Mouse (Mus musculus): ENCODE data around the gene Gse1. TPM values are rescaled to one million over a fixed set of nuclear protein-coding genes. Genes with fewer than 3 reads are reported as not detected.

The Gse1 gene
- total and polyA plus RNA-seq, 3 experiments: 23.6 to 128 (median 66.9) TPM

DNA sequence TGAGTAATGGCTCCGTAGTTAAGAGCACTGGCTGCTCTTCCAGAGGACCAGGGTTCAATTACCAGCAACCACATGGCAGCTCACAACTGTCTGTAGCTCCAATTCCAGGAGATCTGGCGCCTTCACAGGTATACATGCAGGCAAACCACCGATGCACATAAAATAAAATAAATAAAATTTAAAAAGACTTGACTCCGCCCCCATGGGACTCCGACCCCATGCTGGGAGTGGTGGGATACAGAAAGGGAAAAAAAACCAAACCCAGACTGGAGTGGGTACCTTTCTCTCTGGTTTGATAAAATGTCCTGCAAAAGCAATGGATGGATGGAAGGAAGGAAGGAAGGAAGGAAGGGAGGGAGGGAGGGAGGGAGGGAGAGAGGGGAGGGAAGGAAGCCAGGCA is 91.9 kb downstream of the Gse1 start:
- Histone ChIP-seq H3K79me2 (ENCODE audit: control insufficient read depth, insufficient read depth, low read length, poor library complexity) (no peaks in the 10 kb centered on the region), H3K4me3 (ENCODE audit: control insufficient read depth in 1 of 2, insufficient read depth in 1 of 2, low read depth in 2 of 2, low read length in 2 of 2) (no peak overlapping the region), H3K9ac (ENCODE audit: control insufficient read depth, low read depth, low read length, poor library complexity, severe bottlenecking) (no peak overlapping the region), H3K27me3 (ENCODE audit: control insufficient read depth in 1 of 2, insufficient read depth in 2 of 2, low read length in 2 of 2) (no peaks in the 10 kb centered on the region), H3K4me1 (ENCODE audit: control insufficient read depth in 1 of 2, insufficient read depth in 2 of 2, low read length in 2 of 2) (peaks cover 2 to 19% of the 10 kb centered on the region in 2 experiments), H3K36me3 (ENCODE audit: control insufficient read depth in 1 of 2, insufficient read depth in 2 of 2, low read length in 2 of 2) (peaks cover 0 to 10% of the 10 kb centered on the region in 2 experiments; a peak in 2 of 4 replicates), H3K27ac (ENCODE audit: control insufficient read depth, low read depth, low read length) (no peak overlapping the region), H3K9me3 (replicated peaks; ENCODE audit: insufficient read depth, low read length) (no peaks in the 10 kb centered on the region)
- no peak for DNase-seq (ENCODE audit: low read depth, low spot score)
- TF ChIP-seq KAT2A (conservative IDR thresholded peaks at IDR 0.05; ENCODE audit: low read depth, low read length) (no peak), E2F4 (IDR thresholded peaks at IDR 0.05; ENCODE audit: borderline replicate concordance, low read depth, low read length) (no peak), SIN3A (IDR thresholded peaks at IDR 0.05; ENCODE audit: low read length) (no peak), ZC3H11A (IDR thresholded peaks at IDR 0.05; ENCODE audit: low read depth, low read length) (no peak), RCOR1 (IDR thresholded peaks at IDR 0.05; ENCODE audit: low read depth, low read length) (no peak), USF1 (IDR thresholded peaks at IDR 0.05; ENCODE audit: low read depth, low read length) (no peak), MAX (IDR thresholded peaks at IDR 0.05; ENCODE audit: low read length) (no peak), ZKSCAN1 (IDR thresholded peaks at IDR 0.05; ENCODE audit: low read depth, low read length) (no peak), NRF1 (IDR thresholded peaks at IDR 0.05; ENCODE audit: insufficient read depth, low read depth, low read length, poor library complexity, severe bottlenecking) (no peak), JUND (IDR thresholded peaks at IDR 0.05; ENCODE audit: low read depth, low read length) (no peak), MEF2A (IDR thresholded peaks at IDR 0.05; ENCODE audit: extremely low read depth, insufficient replicate concordance, low read depth, low read length, poor library complexity, severe bottlenecking) (no peak), HCFC1 (IDR thresholded peaks at IDR 0.05; ENCODE audit: low read depth, low read length) (no peak), ELF1 (IDR thresholded peaks at IDR 0.05; ENCODE audit: low read depth, low read length) (no peak), RAD21 (IDR thresholded peaks at IDR 0.05; ENCODE audit: low read depth, low read length) (no peak), GABPA (IDR thresholded peaks at IDR 0.05; ENCODE audit: low read depth, low read length) (no peak), UBTF (IDR thresholded peaks at IDR 0.05; ENCODE audit: borderline replicate concordance, insufficient read depth, low read depth, low read length) (no peak), USF2 (IDR thresholded peaks at IDR 0.05; ENCODE audit: borderline replicate concordance in 1 of 2, insufficient read depth in 1 of 2, low read depth in 1 of 2, low read length in 2 of 2) (no peak), BHLHE40 (IDR thresholded peaks at IDR 0.05; ENCODE audit: borderline replicate concordance, low read depth, low read length) (no peak)

DNA sequence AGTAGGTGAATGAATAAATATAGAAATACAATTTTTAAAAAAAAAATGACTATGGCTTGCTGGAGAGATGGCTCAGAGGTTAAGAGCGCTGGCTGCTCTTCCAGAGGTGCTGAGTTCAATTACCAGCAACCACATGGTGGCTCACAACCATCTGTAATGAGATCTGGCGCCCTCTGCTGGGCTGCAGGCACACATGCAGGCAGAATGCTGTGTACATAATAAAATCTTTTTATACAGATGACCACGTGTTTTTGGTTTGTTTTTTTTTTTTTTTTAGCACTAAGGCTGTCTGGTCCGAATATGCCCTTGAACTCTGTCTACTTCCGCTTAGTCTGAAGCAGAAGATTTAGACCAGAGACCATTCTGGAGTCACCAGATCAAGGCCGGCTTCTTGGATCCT is 93.5 kb downstream of the Gse1 start:
- H3K27ac ChIP-seq (ENCODE audit: control insufficient read depth, low read depth, low read length): no peak overlapping the region
- H3K9me3 ChIP-seq (replicated peaks; ENCODE audit: insufficient read depth, low read length): no peaks in the 10 kb centered on the region
- peaks cover 0 to 13% of the 10 kb centered on the region in 2 experiments; a peak in 2 of 4 replicates for H3K36me3 ChIP-seq (ENCODE audit: control insufficient read depth in 1 of 2, insufficient read depth in 2 of 2, low read length in 2 of 2)
- H3K27me3 ChIP-seq (ENCODE audit: control insufficient read depth in 1 of 2, insufficient read depth in 2 of 2, low read length in 2 of 2): no peaks in the 10 kb centered on the region
- H3K9ac ChIP-seq (ENCODE audit: control insufficient read depth, low read depth, low read length, poor library complexity, severe bottlenecking): no peak overlapping the region; the same call in 1 of the 2 replicates
- H3K79me2 ChIP-seq (ENCODE audit: control insufficient read depth, insufficient read depth, low read length, poor library complexity): no peaks in the 10 kb centered on the region
- peaks cover 6 to 32% of the 10 kb centered on the region in 2 experiments for H3K4me1 ChIP-seq (ENCODE audit: control insufficient read depth in 1 of 2, insufficient read depth in 2 of 2, low read length in 2 of 2)
- no peak overlapping the region for H3K4me3 ChIP-seq (ENCODE audit: control insufficient read depth in 1 of 2, insufficient read depth in 1 of 2, low read depth in 2 of 2, low read length in 2 of 2)
- DNase-seq (ENCODE audit: low read depth, low spot score): peak; percentile 83
- TF ChIP-seq ZKSCAN1 (IDR thresholded peaks at IDR 0.05; ENCODE audit: low read depth, low read length): no peak
- TF ChIP-seq MYC (IDR thresholded peaks at IDR 0.05; ENCODE audit: low read depth, low read length): peak; percentile 99
- TF ChIP-seq POLR2AphosphoS2 (IDR thresholded peaks at IDR 0.05; ENCODE audit: low read length): no peak
- no peak for TF ChIP-seq TCF12 (IDR thresholded peaks at IDR 0.05; ENCODE audit: low read depth, low read length)
- TF ChIP-seq MXI1 (IDR thresholded peaks at IDR 0.05; ENCODE audit: low read depth, low read length): peak; percentile 91
- no peak for TF ChIP-seq EP300 (IDR thresholded peaks at IDR 0.05; ENCODE audit: low read depth in 1 of 2, low read length in 2 of 2)
- no peak for TF ChIP-seq NELFE (IDR thresholded peaks at IDR 0.05; ENCODE audit: low read depth, low read length)
- peak; percentile 80 for TF ChIP-seq SMC3 (IDR thresholded peaks at IDR 0.05; ENCODE audit: low read depth, low read length)
- no peak for TF ChIP-seq JUND (IDR thresholded peaks at IDR 0.05; ENCODE audit: low read depth, low read length)
- no peak for TF ChIP-seq MAFK (IDR thresholded peaks at IDR 0.05; ENCODE audit: borderline replicate concordance, low read depth, low read length)
- peak; percentile 44; the same call in 1 of the 2 replicates for TF ChIP-seq ZC3H11A (IDR thresholded peaks at IDR 0.05; ENCODE audit: low read depth, low read length)
- no peak for TF ChIP-seq UBTF (IDR thresholded peaks at IDR 0.05; ENCODE audit: borderline replicate concordance, insufficient read depth, low read depth, low read length)
- TF ChIP-seq CHD2 (IDR thresholded peaks at IDR 0.05; ENCODE audit: low read length): no peak
- TF ChIP-seq MAZ (IDR thresholded peaks at IDR 0.05; ENCODE audit: low read depth, low read length): 0 out of 2 replicates have a peak, but pooled peaks have one; percentile 42
- TF ChIP-seq GABPA (IDR thresholded peaks at IDR 0.05; ENCODE audit: low read depth, low read length): no peak
- TF ChIP-seq MYB (IDR thresholded peaks at IDR 0.05; ENCODE audit: low read depth, low read length): no peak
- TF ChIP-seq CHD1 (IDR thresholded peaks at IDR 0.05; ENCODE audit: low read depth, low read length): no peak
- TF ChIP-seq POLR2A (IDR thresholded peaks at IDR 0.05; ENCODE audit: control insufficient read depth in 1 of 2, insufficient read depth in 1 of 2, low read depth in 1 of 2, low read length in 2 of 2, poor library complexity in 1 of 2): no peak
- TF ChIP-seq NRF1 (IDR thresholded peaks at IDR 0.05; ENCODE audit: insufficient read depth, low read depth, low read length, poor library complexity, severe bottlenecking): no peak

Data from MEL (cell line).